Mouse (Mus musculus): ENCODE measurements around the gene Pitx3. TPM values are rescaled to one million over a fixed set of nuclear protein-coding genes. Genes with fewer than 3 reads are reported as not detected.

Gene Pitx3
- not detected in 2 replicates for polyA plus RNA-seq (2012)

DNA sequence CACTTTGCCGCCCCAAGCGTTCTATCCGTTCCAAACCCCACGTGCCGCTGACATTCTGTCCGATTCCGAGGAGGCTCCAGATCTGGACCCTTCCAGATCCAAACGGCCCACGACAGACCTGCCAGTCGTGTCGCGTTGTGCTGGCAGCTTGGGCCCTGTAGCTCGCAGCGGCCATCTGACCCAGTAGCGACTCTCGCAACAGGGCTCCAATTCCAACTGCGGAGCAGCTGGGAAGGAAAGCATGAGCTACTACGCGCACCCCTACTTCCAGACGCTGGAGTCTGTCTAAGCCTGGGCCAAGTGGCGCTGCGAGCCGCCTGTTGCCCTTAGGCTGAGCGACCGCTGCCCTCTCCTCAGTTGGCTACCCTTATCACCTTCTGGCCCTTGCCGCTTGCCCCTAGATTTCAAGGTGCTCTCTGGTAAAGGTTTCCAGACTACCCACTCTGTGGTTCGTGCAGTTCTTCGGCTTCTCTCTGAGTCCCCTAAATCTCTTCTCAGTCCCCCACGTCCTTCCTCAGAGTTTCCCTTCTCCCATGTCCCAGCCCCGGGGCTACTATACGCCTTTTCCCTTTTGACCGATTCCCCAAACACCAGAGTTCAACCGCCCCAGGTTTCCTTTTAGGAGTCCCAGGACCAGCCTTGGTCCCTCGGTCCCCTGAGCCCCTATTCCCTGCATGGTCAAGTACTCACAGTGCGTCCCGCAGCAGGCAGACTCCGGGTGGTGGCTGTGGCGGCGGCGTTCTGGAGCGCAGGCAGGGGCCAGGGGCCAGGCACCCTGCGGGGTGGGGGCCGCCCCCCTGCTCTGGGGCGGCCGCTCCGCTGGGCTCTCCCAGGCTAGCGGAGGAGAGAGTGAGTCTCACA lies at the start of gene Pitx3:
Pitx3 (minus strand) TSS at position 816 of the 861 bp plus-strand sequence.
- H3K4me1 ChIP-seq (ENCODE audit: control insufficient read depth): peaks cover 26% of the 10 kb centered on the region
- TF ChIP-seq TAL1 (IDR thresholded peaks at IDR 0.05; ENCODE audit: low read length) (no peak), GATA1 (IDR thresholded peaks at IDR 0.05; ENCODE audit: low read length) (no peak)
- H3K36me3 ChIP-seq (ENCODE audit: control insufficient read depth): no peaks in the 10 kb centered on the region
- peak within 1 kb of the TSS; percentile 56 for H3K4me3 ChIP-seq (replicated peaks)
- H3K9me3 ChIP-seq (ENCODE audit: control insufficient read depth, low read length): peaks cover 8% of the 10 kb centered on the region
- H3K27me3 ChIP-seq (ENCODE audit: control insufficient read depth): peaks cover 91% of the 10 kb centered on the region

DNA sequence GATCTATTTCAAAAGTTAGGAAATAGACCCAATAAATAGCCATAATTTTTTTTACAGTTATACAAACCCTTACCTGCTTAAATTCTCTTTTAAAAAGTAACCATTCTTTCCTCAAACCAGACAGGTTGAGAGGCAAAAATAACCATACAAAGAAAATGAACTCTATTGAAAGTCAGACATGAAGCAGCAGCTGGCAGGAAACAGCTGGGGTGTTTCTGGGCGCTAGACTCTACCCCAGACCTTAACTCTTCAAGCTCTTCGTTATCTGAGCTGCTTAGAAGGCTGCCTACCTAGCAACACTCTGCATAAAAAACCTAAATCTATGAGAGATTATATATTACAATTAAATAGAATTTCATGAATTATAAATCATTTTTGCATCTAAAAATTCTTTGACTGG lies 39.1 kb upstream of the Pitx3 start:
- no peak overlapping the region for H3K4me3 ChIP-seq (replicated peaks)
- no peaks in the 10 kb centered on the region for H3K9me3 ChIP-seq (ENCODE audit: control insufficient read depth, low read length)
- peaks cover 7% of the 10 kb centered on the region for H3K36me3 ChIP-seq (ENCODE audit: control insufficient read depth)
- no peaks in the 10 kb centered on the region for H3K27me3 ChIP-seq (ENCODE audit: control insufficient read depth)
- TF ChIP-seq GATA1 (IDR thresholded peaks at IDR 0.05; ENCODE audit: low read length): no peak
- TF ChIP-seq TAL1 (IDR thresholded peaks at IDR 0.05; ENCODE audit: low read length): no peak
- peaks cover 8% of the 10 kb centered on the region for H3K4me1 ChIP-seq (ENCODE audit: control insufficient read depth)

DNA sequence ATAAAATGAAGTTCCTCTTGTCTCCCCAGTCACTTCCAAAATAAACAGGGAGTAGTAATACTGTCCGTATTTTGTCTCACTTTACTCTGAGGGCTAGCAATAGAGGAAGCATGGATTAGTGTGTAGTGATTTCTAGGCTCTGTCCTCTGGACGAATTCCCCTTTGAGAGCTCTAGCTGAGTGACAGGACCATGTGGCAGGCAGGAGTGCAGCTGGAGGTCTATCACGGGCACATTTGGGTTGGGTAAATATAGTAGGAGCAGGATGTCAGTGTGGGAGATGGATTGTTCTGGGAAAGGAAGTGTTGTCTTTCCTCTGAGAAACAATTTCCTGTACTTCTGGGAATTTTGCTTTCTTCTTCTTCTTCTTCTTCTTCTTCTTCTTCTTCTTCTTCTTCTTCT lies 38.5 kb upstream of the Pitx3 start:
- Histone ChIP-seq H3K4me3 (replicated peaks) (no peak overlapping the region), H3K36me3 (ENCODE audit: control insufficient read depth) (peaks cover 8% of the 10 kb centered on the region), H3K27me3 (ENCODE audit: control insufficient read depth) (no peaks in the 10 kb centered on the region), H3K4me1 (ENCODE audit: control insufficient read depth) (peaks cover 8% of the 10 kb centered on the region), H3K9me3 (ENCODE audit: control insufficient read depth, low read length) (no peaks in the 10 kb centered on the region)
- TF ChIP-seq GATA1 (IDR thresholded peaks at IDR 0.05; ENCODE audit: low read length) (no peak), TAL1 (IDR thresholded peaks at IDR 0.05; ENCODE audit: low read length) (no peak)

DNA sequence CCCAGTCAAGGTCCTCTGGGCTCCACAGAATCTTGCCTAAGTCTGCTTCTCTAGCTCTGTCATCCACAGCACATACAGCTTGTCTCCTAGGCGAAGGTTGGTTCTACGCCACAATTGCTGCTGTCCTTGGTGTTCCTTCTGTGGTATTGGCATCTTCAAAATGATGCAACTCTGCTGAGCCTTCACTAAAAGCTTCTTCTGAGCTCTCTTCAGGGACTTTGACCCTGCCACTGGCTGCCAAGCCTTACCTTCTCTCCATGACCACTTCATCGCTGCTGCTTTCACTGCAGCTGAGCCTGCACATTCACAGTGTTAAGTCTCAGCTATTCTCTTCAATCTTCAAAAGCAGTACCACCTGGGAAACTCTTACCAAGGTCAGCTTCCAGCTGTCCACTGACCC lies 34.1 kb upstream of the Pitx3 start:
- TF ChIP-seq GATA1 (IDR thresholded peaks at IDR 0.05; ENCODE audit: low read length) (no peak), TAL1 (IDR thresholded peaks at IDR 0.05; ENCODE audit: low read length) (no peak)

DNA sequence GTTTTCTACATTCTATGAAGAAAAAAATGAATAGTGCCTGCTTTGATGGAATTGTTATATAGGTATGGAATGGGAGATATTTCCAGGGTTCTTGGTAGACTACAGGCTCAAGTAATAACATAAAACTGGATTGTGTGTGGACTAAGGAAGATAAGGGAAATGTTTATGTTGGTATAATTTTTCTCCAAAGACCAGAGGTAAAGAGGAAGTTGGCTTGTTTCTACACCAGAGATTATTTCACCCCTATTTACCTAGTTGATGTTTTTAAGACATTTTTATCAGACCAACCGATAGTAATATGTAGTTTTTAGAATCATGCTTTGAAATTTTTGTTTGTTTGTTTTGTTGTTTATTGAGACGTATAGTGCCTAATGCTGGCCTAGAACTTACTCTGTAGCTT lies 32.1 kb upstream of the Pitx3 start:
- Histone ChIP-seq H3K36me3 (ENCODE audit: control insufficient read depth) (peaks cover 13% of the 10 kb centered on the region), H3K4me1 (ENCODE audit: control insufficient read depth) (no peaks in the 10 kb centered on the region), H3K27me3 (ENCODE audit: control insufficient read depth) (no peaks in the 10 kb centered on the region), H3K9me3 (ENCODE audit: control insufficient read depth, low read length) (no peaks in the 10 kb centered on the region), H3K4me3 (replicated peaks) (no peak overlapping the region)
- TF ChIP-seq TAL1 (IDR thresholded peaks at IDR 0.05; ENCODE audit: low read length) (no peak), GATA1 (IDR thresholded peaks at IDR 0.05; ENCODE audit: low read length) (no peak)

More for the DNA sequence above, 34.1 kb upstream of the Pitx3 start:
- H3K4me1 ChIP-seq (ENCODE audit: control insufficient read depth): no peaks in the 10 kb centered on the region
- no peaks in the 10 kb centered on the region for H3K27me3 ChIP-seq (ENCODE audit: control insufficient read depth)
- peaks cover 13% of the 10 kb centered on the region for H3K36me3 ChIP-seq (ENCODE audit: control insufficient read depth)
- no peak overlapping the region for H3K4me3 ChIP-seq (replicated peaks)
- no peaks in the 10 kb centered on the region for H3K9me3 ChIP-seq (ENCODE audit: control insufficient read depth, low read length)

DNA sequence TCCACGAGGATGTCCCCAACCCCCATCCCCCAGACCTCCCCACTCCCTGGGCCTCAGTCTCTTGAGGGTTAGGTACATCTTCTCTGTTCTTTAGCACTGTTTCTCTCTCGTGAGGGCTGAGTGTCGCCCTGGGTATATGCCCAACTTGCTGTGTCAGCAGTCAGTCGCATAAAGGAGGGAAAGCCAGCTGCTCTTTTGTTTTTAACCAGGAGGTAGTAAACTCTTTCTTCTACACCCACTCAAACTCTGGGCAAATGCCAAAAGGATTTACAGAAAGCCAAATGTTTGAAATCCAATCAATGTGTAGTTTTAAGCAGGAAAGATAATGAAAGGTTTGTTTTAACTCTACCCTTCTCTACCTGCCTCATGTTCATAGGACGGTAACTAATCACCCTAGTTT lies 28.9 kb upstream of the Pitx3 start:
- no peaks in the 10 kb centered on the region for H3K27me3 ChIP-seq (ENCODE audit: control insufficient read depth)
- no peak overlapping the region for H3K4me3 ChIP-seq (replicated peaks)
- TF ChIP-seq TAL1 (IDR thresholded peaks at IDR 0.05; ENCODE audit: low read length) (no peak), GATA1 (IDR thresholded peaks at IDR 0.05; ENCODE audit: low read length) (no peak)
- H3K9me3 ChIP-seq (ENCODE audit: control insufficient read depth, low read length): no peaks in the 10 kb centered on the region
- H3K36me3 ChIP-seq (ENCODE audit: control insufficient read depth): peaks cover 12% of the 10 kb centered on the region
- no peaks in the 10 kb centered on the region for H3K4me1 ChIP-seq (ENCODE audit: control insufficient read depth)

DNA sequence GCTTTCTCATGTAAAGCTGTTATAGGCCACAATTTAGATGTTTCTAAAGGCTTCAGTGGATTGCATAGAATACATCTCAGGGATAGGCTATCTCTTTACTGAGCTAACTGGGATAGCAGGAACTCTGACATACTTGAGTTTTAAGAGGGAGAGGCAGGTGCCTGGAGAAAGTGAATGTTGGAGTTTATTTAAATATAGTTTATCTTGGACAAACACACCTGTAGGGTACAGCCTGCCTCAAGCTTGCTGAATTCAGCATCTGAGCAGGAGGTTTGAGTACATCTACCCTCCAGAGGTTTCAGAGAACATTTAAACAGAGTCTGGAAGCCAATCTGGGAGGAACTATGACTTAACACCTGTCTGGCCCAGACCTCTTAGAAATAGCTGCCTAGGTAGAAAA lies 27.0 kb upstream of the Pitx3 start:
- H3K36me3 ChIP-seq (ENCODE audit: control insufficient read depth): peaks cover 26% of the 10 kb centered on the region
- H3K9me3 ChIP-seq (ENCODE audit: control insufficient read depth, low read length): no peaks in the 10 kb centered on the region
- TF ChIP-seq GATA1 (IDR thresholded peaks at IDR 0.05; ENCODE audit: low read length) (no peak), TAL1 (IDR thresholded peaks at IDR 0.05; ENCODE audit: low read length) (no peak)

DNA sequence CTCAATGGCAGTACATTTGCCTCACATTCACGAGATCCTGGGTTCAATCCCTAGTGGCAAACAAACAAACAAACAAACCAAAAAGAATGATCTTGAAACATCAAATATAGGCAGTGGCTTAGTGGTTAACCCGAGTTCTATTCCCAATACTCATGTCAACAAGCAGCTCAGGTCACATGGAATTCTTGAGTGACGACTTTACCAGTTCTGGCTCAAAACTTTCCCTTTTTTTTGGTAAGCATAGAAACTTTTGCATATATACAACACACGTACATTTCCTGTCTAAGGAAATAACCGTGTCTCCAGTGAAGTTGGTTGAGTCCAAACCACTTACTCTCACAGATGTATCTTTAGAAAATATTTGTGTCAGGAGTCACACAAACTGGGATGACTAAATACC lies 24.4 kb upstream of the Pitx3 start:
- Histone ChIP-seq H3K4me3 (replicated peaks) (no peak overlapping the region), H3K27me3 (ENCODE audit: control insufficient read depth) (no peaks in the 10 kb centered on the region), H3K4me1 (ENCODE audit: control insufficient read depth) (no peaks in the 10 kb centered on the region), H3K36me3 (ENCODE audit: control insufficient read depth) (peaks cover 26% of the 10 kb centered on the region), H3K9me3 (ENCODE audit: control insufficient read depth, low read length) (no peaks in the 10 kb centered on the region)
- TF ChIP-seq GATA1 (IDR thresholded peaks at IDR 0.05; ENCODE audit: low read length): no peak
- TF ChIP-seq TAL1 (IDR thresholded peaks at IDR 0.05; ENCODE audit: low read length): no peak

More for the DNA sequence above, 27.0 kb upstream of the Pitx3 start:
- Histone ChIP-seq H3K4me3 (replicated peaks) (no peak overlapping the region), H3K27me3 (ENCODE audit: control insufficient read depth) (no peaks in the 10 kb centered on the region), H3K4me1 (ENCODE audit: control insufficient read depth) (no peaks in the 10 kb centered on the region)

DNA sequence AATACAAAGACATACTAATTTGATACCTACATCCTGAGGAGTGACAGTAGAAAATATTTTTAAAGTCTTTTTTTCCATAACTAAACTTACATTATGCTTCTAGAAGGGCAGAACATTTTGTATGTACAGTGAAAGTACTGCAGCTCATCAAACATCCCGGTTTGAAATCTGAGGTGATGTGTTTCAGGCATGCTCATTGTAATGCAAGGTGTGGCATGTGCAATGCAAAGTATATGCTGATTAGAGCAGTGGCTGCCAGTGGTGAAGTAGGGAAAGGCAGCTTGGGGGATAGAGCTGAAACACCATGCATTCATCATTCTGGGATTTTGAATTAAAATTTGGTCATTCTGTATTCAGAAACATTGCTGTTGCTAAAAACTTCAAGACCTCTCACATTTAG lies 21.8 kb upstream of the Pitx3 start:
- Histone ChIP-seq H3K9me3 (ENCODE audit: control insufficient read depth, low read length) (no peaks in the 10 kb centered on the region), H3K27me3 (ENCODE audit: control insufficient read depth) (no peaks in the 10 kb centered on the region), H3K36me3 (ENCODE audit: control insufficient read depth) (peaks cover 42% of the 10 kb centered on the region), H3K4me3 (replicated peaks) (no peak overlapping the region), H3K4me1 (ENCODE audit: control insufficient read depth) (no peaks in the 10 kb centered on the region)
- no peak for TF ChIP-seq GATA1 (IDR thresholded peaks at IDR 0.05; ENCODE audit: low read length)
- TF ChIP-seq TAL1 (IDR thresholded peaks at IDR 0.05; ENCODE audit: low read length): no peak
